Mouse (Mus musculus): ENCODE data around the gene Asic2.

GRCm38 (mm10) chr11:82016181-82016780 lies 48.0 kb upstream of the Asic2 start:
- TF ChIP-seq POLR2A (IDR thresholded peaks at IDR 0.05; ENCODE audit: borderline replicate concordance, extremely low read depth, insufficient read depth, insufficient read length, poor library complexity, severe bottlenecking) (no peak), CTCF (IDR thresholded peaks at IDR 0.05; ENCODE audit: borderline replicate concordance, extremely low read depth, insufficient read depth, insufficient read length) (no peak)

Data from brain, embryonic 14.5 days (tissue).